In genomic region chr2:33444358-33444757, GRCm38 (mm10) we compare ENCODE assay signal across 9 mouse cellular contexts. TPM values are rescaled to one million over a fixed set of nuclear protein-coding genes. Genes with fewer than 3 reads are reported as not detected.
DNase-seq lines count a peak whose midpoint lies in the region; ATAC-seq and TF ChIP-seq lines count a peak whose summit lies in the region.
"Had no signal": no experiment of that assay in that cellular context is flagged by ENCODE, and none has a peak within 500 bp of the region (broad histone marks: within the 10 kb centered on the region; RNA-seq: fewer than 3 reads in every experiment).

No protein-coding gene starts in this region.

- no peak overlapping the region for H3K27ac ChIP-seq in liver, embryonic 12.5 days
- H3K27ac ChIP-seq in cerebellum, adult 2 months (ENCODE audit: insufficient read depth, low read length): no peak overlapping the region
- no peak overlapping the region for H3K27ac ChIP-seq in neural tube, embryonic 15.5 days (replicated peaks)
- H3K27ac ChIP-seq: liver, embryonic 13.5 days had no signal

- no peak overlapping the region for H3K9ac ChIP-seq in liver, embryonic 12.5 days
- H3K9ac ChIP-seq in neural tube, embryonic 15.5 days (replicated peaks): no peak overlapping the region
- H3K9ac ChIP-seq: liver, embryonic 13.5 days had no signal

- ATAC-seq in liver, embryonic 12.5 days: no peak
- ATAC-seq in neural tube, embryonic 15.5 days (ENCODE audit: low FRiP score): no peak

- no peak overlapping the region for H3K4me3 ChIP-seq in liver, embryonic 12.5 days
- H3K4me3 ChIP-seq in cerebellum, adult 2 months (replicated peaks; ENCODE audit: insufficient read depth, low read depth, low read length): no peak overlapping the region
- H3K4me3 ChIP-seq in neural tube, embryonic 15.5 days (replicated peaks): no peak overlapping the region
- H3K4me3 ChIP-seq: liver, embryonic 13.5 days had no signal

- H3K36me3 ChIP-seq in liver, embryonic 12.5 days: peaks cover 10% of the 10 kb centered on the region
- H3K36me3 ChIP-seq in neural tube, embryonic 15.5 days: peaks cover 3% of the 10 kb centered on the region; the same call in 1 of the 2 replicates

- H3K4me2 ChIP-seq in liver, embryonic 12.5 days: no peak overlapping the region
- H3K4me2 ChIP-seq in neural tube, embryonic 15.5 days: no peak overlapping the region
- H3K4me2 ChIP-seq: liver, embryonic 13.5 days had no signal

- no peaks in the 10 kb centered on the region for H3K9me3 ChIP-seq in liver, embryonic 12.5 days (replicated peaks)
- H3K9me3 ChIP-seq in neural tube, embryonic 15.5 days (replicated peaks): no peaks in the 10 kb centered on the region
- H3K9me3 ChIP-seq: liver, embryonic 13.5 days had no signal

- no peaks in the 10 kb centered on the region for H3K4me1 ChIP-seq in liver, embryonic 12.5 days
- H3K4me1 ChIP-seq in cerebellum, adult 2 months (ENCODE audit: control insufficient read depth, insufficient read depth, low read length): peaks cover 3% of the 10 kb centered on the region; the same call in 1 of the 2 replicates
- peaks cover 40% of the 10 kb centered on the region for H3K4me1 ChIP-seq in neural tube, embryonic 15.5 days

- no peak for TF ChIP-seq POLR2A in cerebellum, adult 2 months (IDR thresholded peaks at IDR 0.05; ENCODE audit: borderline replicate concordance, insufficient read depth, low read length)

- peaks cover 15% of the 10 kb centered on the region for H3K27me3 ChIP-seq in liver, embryonic 12.5 days (replicated peaks)
- H3K27me3 ChIP-seq in cerebellum, adult 2 months (ENCODE audit: control insufficient read depth, insufficient read depth, low read length): no peaks in the 10 kb centered on the region
- no peaks in the 10 kb centered on the region for H3K27me3 ChIP-seq in neural tube, embryonic 15.5 days (replicated peaks)

- 66% methylated on average over 5 of the region's 5 CpGs for WGBS in liver, embryonic 12.5 days (ENCODE audit: insufficient replicate concordance)
- WGBS in cerebellum, adult 2 months: 3% methylated on average over 5 of the region's 5 CpGs
- whole genome bisulfite sequencing in neural tube, embryonic 15.5 days: 25% methylated on average over 5 of the region's 5 CpGs

- TF ChIP-seq CTCF in cerebellum, adult 2 months (IDR thresholded peaks at IDR 0.05; ENCODE audit: borderline replicate concordance, insufficient read depth, low read depth, low read length): no peak

- DNase-seq in liver: peak; percentile 17
- peak; percentile 88 to 93 for DNase-seq in cerebellum, adult 2 months
- peak; percentile 95 for DNase-seq in heart, adult 18-20 months
- peak; percentile 76 to 83 for DNase-seq in layer of hippocampus, adult 18-20 months (ENCODE audit: low spot score in 2 of 2)
- DNase-seq in lung, postnatal 36 days: peak; percentile 96
- no peak for DNase-seq in B cell, adult 2 months
- DNase-seq: liver, embryonic 13.5 days had no signal

RNA-seq across cellular contexts. Expression of gene Zbtb34, which starts 13.2 kb away (rescaled TPM):
- polyA plus RNA-seq in liver, embryonic 12.5 days (2016; fragmentation: Nextera tagmentation; extraction: Ambion mirVana): 3.6 and 3.7 TPM in 2 replicates
- polyA plus RNA-seq in cerebellum, adult 2 months (2012; rRNA removed): 9.9 and 11.0 TPM in 2 replicates
- 1 to 10 TPM; 4.7 to 8.0 TPM for total RNA-seq in heart, adult 18-20 months (2021)
- 10 to 100 TPM; 12.0 to 14.2 TPM for total RNA-seq in layer of hippocampus, adult 18-20 months (2021)
- polyA plus RNA-seq in neural tube, embryonic 15.5 days (2015; fragmentation: Nextera tagmentation; extraction: Ambion mirVana): 6.8 and 7.0 TPM in 2 replicates

RNA-seq across cellular contexts. Expression of gene Zbtb43, which starts 24.0 kb away (rescaled TPM):
- 8.4 TPM in 2 replicates for polyA plus RNA-seq in liver, embryonic 12.5 days (2016; fragmentation: Nextera tagmentation; extraction: Ambion mirVana)
- polyA plus RNA-seq in cerebellum, adult 2 months (2012; rRNA removed): 17.8 and 20.3 TPM in 2 replicates
- 10 to 100 TPM; 16.2 to 16.6 TPM for total RNA-seq in heart, adult 18-20 months (2021)
- 10 to 100 TPM; 22.4 to 29.6 TPM for total RNA-seq in layer of hippocampus, adult 18-20 months (2021)
- 20.4 and 21.9 TPM in 2 replicates for polyA plus RNA-seq in neural tube, embryonic 15.5 days (2015; fragmentation: Nextera tagmentation; extraction: Ambion mirVana)

Comparison
In these comparisons a context has a peak if more than half of its experiments do, and no peak if none do; other contexts are left out.
1. DNase-seq: peak in liver (single experiment), cerebellum, adult 2 months (2 of 2), heart, adult 18-20 months (2 of 2), layer of hippocampus, adult 18-20 months (2 of 2) and lung, postnatal 36 days (single experiment); none in B cell, adult 2 months (0 of 2).